Mouse (Mus musculus): ENCODE measurements around the gene Rap1b.

- TF ChIP-seq CTCF (IDR thresholded peaks at IDR 0.05; ENCODE audit: low read depth), result no peak
- no peak for TF ChIP-seq EP300 (IDR thresholded peaks at IDR 0.05; ENCODE audit: low read depth)
Measured at GRCm38 (mm10) chr10:117812501-117812900, 33.3 kb downstream of the Rap1b start.

Measured in heart, postnatal 0 days (tissue).